ENCODE assay signal across 16 mouse cellular contexts in genomic region chr1:132128311-132128710, GRCm38 (mm10). TPM values are rescaled to one million over a fixed set of nuclear protein-coding genes. Genes with fewer than 3 reads are reported as not detected.
DNase-seq lines count a peak whose midpoint lies in the region; ATAC-seq and TF ChIP-seq lines count a peak whose summit lies in the region.
"Had no signal": no experiment of that assay in that cellular context is flagged by ENCODE, and none has a peak within 500 bp of the region (broad histone marks: within the 10 kb centered on the region; RNA-seq: fewer than 3 reads in every experiment).

No protein-coding gene starts in this region.

- no peak for TF ChIP-seq CTCF in gastrocnemius, adult 2 months (IDR thresholded peaks at IDR 0.05)

- peaks cover 31% of the 10 kb centered on the region for H3K4me1 ChIP-seq in kidney, embryonic 14.5 days (ENCODE audit: control insufficient read depth, insufficient read depth, low read length)
- H3K4me1 ChIP-seq in forebrain, embryonic 16.5 days (replicated peaks; ENCODE audit: control insufficient read depth, insufficient read depth, low read length), result 0 out of 2 replicates have a peak, but pooled peaks cover 4% of the 10 kb centered on the region

- no peak overlapping the region for H3K4me3 ChIP-seq in gastrocnemius, adult 2 months
- H3K4me3 ChIP-seq in kidney, embryonic 14.5 days (ENCODE audit: low read length), result no peak overlapping the region
- H3K4me3 ChIP-seq in forebrain, embryonic 16.5 days (replicated peaks; ENCODE audit: low read length), result no peak overlapping the region
- H3K4me3 ChIP-seq: forebrain, embryonic 10.5 days; limb, embryonic 12.5 days; neural tube, embryonic 12.5 days had no signal

- no peaks in the 10 kb centered on the region for H3K9me3 ChIP-seq in kidney, embryonic 14.5 days (ENCODE audit: control insufficient read depth, low read length)
- no peaks in the 10 kb centered on the region for H3K9me3 ChIP-seq in forebrain, embryonic 16.5 days (ENCODE audit: control insufficient read depth, low read length)
- H3K9me3 ChIP-seq: neural tube, embryonic 12.5 days had no signal

- no peaks in the 10 kb centered on the region for H3K36me3 ChIP-seq in kidney, embryonic 14.5 days (ENCODE audit: control insufficient read depth, insufficient read depth, low read length)
- H3K36me3 ChIP-seq in forebrain, embryonic 16.5 days (ENCODE audit: control insufficient read depth, insufficient read depth), result no peaks in the 10 kb centered on the region
- H3K36me3 ChIP-seq: forebrain, embryonic 10.5 days; G1E; limb, embryonic 12.5 days; neural tube, embryonic 12.5 days had no signal

- 45% methylated on average over 7 of the region's 7 CpGs for WGBS in kidney, embryonic 14.5 days
- WGBS in forebrain, embryonic 16.5 days, result 85% methylated on average over 7 of the region's 7 CpGs

- H3K9ac ChIP-seq in kidney, embryonic 14.5 days (ENCODE audit: low read depth, low read length), result no peak overlapping the region
- no peak overlapping the region for H3K9ac ChIP-seq in forebrain, embryonic 16.5 days (replicated peaks; ENCODE audit: low read depth, low read length)
- H3K9ac ChIP-seq: limb, embryonic 12.5 days; neural tube, embryonic 12.5 days had no signal

- ATAC-seq in kidney, embryonic 14.5 days (ENCODE audit: low FRiP score, low TSS enrichment), result no peak
- no peak for ATAC-seq in forebrain, embryonic 16.5 days
- no peak for ATAC-seq in megakaryocyte-erythroid progenitor cell, adult 5-6 weeks (replicated peaks; ENCODE audit: low FRiP score, low TSS enrichment, poor library complexity, severe bottlenecking)

- intact Hi-C loops in gastrocnemius, adult 2 months (cut with DNase I), result no loop called here

- DNase-seq in gastrocnemius, adult 2 months, result no peak
- no peak for DNase-seq in gastrocnemius, adult 8-10 months (ENCODE audit: low spot score in 2 of 2)
- DNase-seq in kidney, postnatal 36 days, result no peak
- peak; percentile 36 for DNase-seq in heart, postnatal 4 days
- peak; percentile 16 for DNase-seq in skeletal muscle tissue, adult 2 months (ENCODE audit: low read depth, low spot score)
- DNase-seq: B cell, adult 2 months; cerebellum, adult 8-10 months; layer of hippocampus, postnatal 36 days; midbrain, embryonic 14.5 days had no signal

- H3K27me3 ChIP-seq in kidney, embryonic 14.5 days (ENCODE audit: control insufficient read depth, insufficient read depth, low read length), result no peaks in the 10 kb centered on the region
- H3K27me3 ChIP-seq in forebrain, embryonic 16.5 days (replicated peaks; ENCODE audit: control insufficient read depth, insufficient read depth, low read length), result no peaks in the 10 kb centered on the region
- H3K27me3 ChIP-seq: limb, embryonic 12.5 days; neural tube, embryonic 12.5 days had no signal

- H3K4me2 ChIP-seq in kidney, embryonic 14.5 days (replicated peaks; ENCODE audit: low read depth, low read length), result no peak overlapping the region
- H3K4me2 ChIP-seq in forebrain, embryonic 16.5 days (ENCODE audit: low read length), result no peak overlapping the region
- H3K4me2 ChIP-seq: limb, embryonic 12.5 days; neural tube, embryonic 12.5 days had no signal

- peak overlapping the region; percentile 54 for H3K27ac ChIP-seq in gastrocnemius, adult 2 months
- peak overlapping the region; percentile 38; the same call in 1 of the 2 replicates for H3K27ac ChIP-seq in kidney, embryonic 14.5 days (ENCODE audit: low read depth, low read length)
- H3K27ac ChIP-seq in forebrain, embryonic 16.5 days (ENCODE audit: low read length), result no peak overlapping the region
- H3K27ac ChIP-seq: forebrain, embryonic 10.5 days; limb, embryonic 12.5 days; neural tube, embryonic 12.5 days had no signal

RNA-seq across cellular contexts. Expression of gene Cdk18, which starts 11.2 kb away (rescaled TPM):
- 1 to 10 TPM; 3.0 to 4.1 TPM for total RNA-seq in gastrocnemius, adult 2 months (2021)
- 1 to 10 TPM; 4.2 to 6.7 (median 4.2) TPM for total RNA-seq in gastrocnemius, adult 8-10 months (2022)
- polyA plus RNA-seq in kidney, embryonic 14.5 days (2014; fragmentation: Nextera tagmentation; extraction: Ambion mirVana), result 6.3 and 6.5 TPM in 2 replicates
- 1 to 10 TPM; 7.2 to 8.5 TPM for total RNA-seq in heart, postnatal 4 days (2021)
- polyA plus RNA-seq in forebrain, embryonic 16.5 days (2015; fragmentation: Nextera tagmentation; extraction: Ambion mirVana), result 0.48 and 1.9 TPM in 2 replicates
- 0.42 TPM in 1 of 2 replicates, not detected in the other for total RNA-seq in megakaryocyte-erythroid progenitor cell, adult 5-6 weeks (2014; fragmentation: Nextera tagmentation)
- 0.46 TPM in 1 of 2 replicates, not detected in the other for total RNA-seq in megakaryocyte-erythroid progenitor cell, adult 5-6 weeks (2017)

Comparison
In these comparisons a context has a peak if more than half of its experiments do, and no peak if none do; other contexts are left out.
1. DNase-seq: peak in heart, postnatal 4 days (single experiment) and skeletal muscle tissue, adult 2 months (single experiment); none in gastrocnemius, adult 2 months (single experiment), gastrocnemius, adult 8-10 months (0 of 2) and kidney, postnatal 36 days (0 of 2).